Mouse (Mus musculus): ENCODE measurements around the gene Evx2. TPM values are rescaled to one million over a fixed set of nuclear protein-coding genes. Genes with fewer than 3 reads are reported as not detected.

The Evx2 gene
- polyA plus RNA-seq, 1 experiment from 2014 or later: 0.67 TPM

GRCm38 (mm10) chr2:74692808-74693431 is 33.6 kb upstream of the Evx2 start:
- Histone ChIP-seq H3K4me1 (replicated peaks) (peaks cover 41% of the 10 kb centered on the region), H3K27me3 (peaks cover 96% of the 10 kb centered on the region), H3K4me3 (peak overlapping the region; percentile 61), H3K9me3 (no peaks in the 10 kb centered on the region), H3K27ac (replicated peaks) (peak overlapping the region; percentile 79), H3K4me2 (peak overlapping the region; percentile 67), H3K36me3 (no peaks in the 10 kb centered on the region), H3K9ac (peak overlapping the region; percentile 96)
- 2% methylated on average over 20 of the region's 20 CpGs for WGBS
- ATAC-seq (ENCODE audit: low read depth): no peak

DNA sequence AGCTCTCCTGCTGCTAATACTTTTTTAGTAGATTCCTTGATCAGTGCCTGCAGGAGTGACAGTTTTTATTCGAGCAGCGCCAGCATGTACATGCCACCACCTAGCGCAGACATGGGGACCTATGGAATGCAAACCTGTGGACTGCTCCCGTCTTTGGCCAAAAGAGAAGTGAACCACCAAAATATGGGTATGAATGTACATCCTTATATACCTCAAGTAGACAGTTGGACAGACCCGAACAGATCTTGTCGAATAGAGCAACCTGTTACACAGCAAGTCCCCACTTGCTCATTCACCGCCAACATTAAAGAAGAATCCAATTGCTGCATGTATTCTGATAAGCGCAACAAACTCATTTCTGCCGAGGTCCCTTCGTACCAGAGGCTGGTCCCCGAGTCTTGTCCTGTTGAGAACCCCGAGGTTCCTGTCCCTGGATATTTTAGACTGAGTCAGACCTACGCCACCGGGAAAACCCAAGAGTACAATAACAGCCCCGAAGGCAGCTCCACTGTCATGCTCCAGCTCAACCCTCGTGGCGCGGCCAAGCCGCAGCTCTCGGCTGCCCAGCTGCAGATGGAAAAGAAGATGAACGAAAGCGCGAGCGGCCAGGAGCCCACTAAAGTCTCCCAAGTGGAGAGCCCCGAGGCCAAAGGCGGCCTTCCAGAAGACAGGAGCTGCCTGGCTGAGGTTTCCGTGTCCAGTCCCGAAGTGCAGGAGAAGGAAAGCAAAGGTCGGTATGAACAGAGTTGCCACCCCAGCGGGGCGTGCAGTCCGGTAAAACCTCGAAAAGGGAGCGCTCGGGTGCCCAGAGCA is 32.8 kb upstream of the Evx2 start:
- H3K36me3 ChIP-seq: no peaks in the 10 kb centered on the region
- peaks cover 97% of the 10 kb centered on the region for H3K27me3 ChIP-seq
- H3K9me3 ChIP-seq: no peaks in the 10 kb centered on the region
- H3K4me3 ChIP-seq: peak overlapping the region; percentile 61
- peak; percentile 33; the same call in 1 of the 2 replicates for ATAC-seq (ENCODE audit: low read depth)
- peak overlapping the region; percentile 67 for H3K4me2 ChIP-seq
- peak overlapping the region; percentile 96 for H3K9ac ChIP-seq
- WGBS: 2% methylated on average over 35 of the region's 35 CpGs
- H3K27ac ChIP-seq (replicated peaks): peak overlapping the region; percentile 79
- H3K4me1 ChIP-seq (replicated peaks): peaks cover 35% of the 10 kb centered on the region

GRCm38 (mm10) chr2:74691022-74691951 is 31.9 kb upstream of the Evx2 start, which contains the start of gene Hoxd10:
Gene Hoxd10, plus strand, starts transcription at chr2:74691924.
- no peaks in the 10 kb centered on the region for H3K9me3 ChIP-seq
- no peaks in the 10 kb centered on the region for H3K36me3 ChIP-seq
- under 1% methylated on average over 56 of the region's 56 CpGs for WGBS
- H3K9ac ChIP-seq: peak within 1 kb of the TSS; percentile 96
- peak within 1 kb of the TSS; percentile 61 for H3K4me3 ChIP-seq
- peak within 1 kb of the TSS; percentile 89 for H3K27ac ChIP-seq (replicated peaks)
- peaks cover 26% of the 10 kb centered on the region for H3K4me1 ChIP-seq (replicated peaks)
- peak; percentile 78 for ATAC-seq (ENCODE audit: low read depth)
- H3K27me3 ChIP-seq: peaks cover 97% of the 10 kb centered on the region
- peak within 1 kb of the TSS; percentile 67 for H3K4me2 ChIP-seq

DNA sequence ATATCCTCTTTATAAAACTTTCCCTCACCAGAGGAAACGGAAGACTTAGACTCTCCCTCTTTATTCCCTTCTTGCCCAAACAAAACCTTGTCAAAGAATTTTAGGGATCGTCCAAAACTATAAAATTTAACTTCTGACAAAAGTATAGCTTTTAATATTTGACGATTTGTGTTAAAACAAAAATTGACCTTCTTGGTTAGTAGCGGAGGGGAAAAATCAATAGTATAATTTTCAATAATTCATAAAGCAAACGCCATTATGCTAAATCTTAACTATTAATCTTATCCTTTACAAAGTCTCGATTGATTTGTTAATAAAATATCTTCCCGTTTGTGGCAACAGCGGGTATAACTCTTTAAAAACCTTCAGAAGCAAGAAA is 31.0 kb upstream of the Evx2 start:
- H3K36me3 ChIP-seq: no peaks in the 10 kb centered on the region
- H3K9ac ChIP-seq: peak overlapping the region; percentile 75
- peak overlapping the region; percentile 67 for H3K4me2 ChIP-seq
- no peaks in the 10 kb centered on the region for H3K9me3 ChIP-seq
- WGBS: 5% methylated on average over 8 of the region's 8 CpGs
- H3K27ac ChIP-seq (replicated peaks): peak overlapping the region; percentile 85
- peaks cover 95% of the 10 kb centered on the region for H3K27me3 ChIP-seq
- peaks cover 25% of the 10 kb centered on the region for H3K4me1 ChIP-seq (replicated peaks)
- peak overlapping the region; percentile 61 for H3K4me3 ChIP-seq
- ATAC-seq (ENCODE audit: low read depth): no peak

GRCm38 (mm10) chr2:74689574-74690337 is 30.4 kb upstream of the Evx2 start:
- Histone ChIP-seq H3K4me1 (replicated peaks) (peaks cover 25% of the 10 kb centered on the region), H3K4me2 (peak overlapping the region; percentile 54), H3K36me3 (no peaks in the 10 kb centered on the region), H3K27me3 (peaks cover 95% of the 10 kb centered on the region), H3K9ac (peak overlapping the region; percentile 73), H3K27ac (replicated peaks) (peak overlapping the region; percentile 85), H3K4me3 (peak overlapping the region; percentile 28), H3K9me3 (no peaks in the 10 kb centered on the region)
- no peak for ATAC-seq (ENCODE audit: low read depth)
- 1% methylated on average over 24 of the region's 24 CpGs for WGBS

- H3K27me3 ChIP-seq: peaks cover 95% of the 10 kb centered on the region
- H3K36me3 ChIP-seq: no peaks in the 10 kb centered on the region
- H3K4me1 ChIP-seq (replicated peaks): peaks cover 25% of the 10 kb centered on the region
- WGBS: 5% methylated on average over 12 of the region's 12 CpGs
- H3K4me3 ChIP-seq: peak overlapping the region; percentile 28
- H3K4me2 ChIP-seq: peak overlapping the region; percentile 54
- H3K9me3 ChIP-seq: no peaks in the 10 kb centered on the region
- no peak for ATAC-seq (ENCODE audit: low read depth)
- H3K9ac ChIP-seq: peak overlapping the region; percentile 73
- H3K27ac ChIP-seq (replicated peaks): peak overlapping the region; percentile 85
Observed at GRCm38 (mm10) chr2:74688795-74689573, 29.6 kb upstream of the Evx2 start.

DNA sequence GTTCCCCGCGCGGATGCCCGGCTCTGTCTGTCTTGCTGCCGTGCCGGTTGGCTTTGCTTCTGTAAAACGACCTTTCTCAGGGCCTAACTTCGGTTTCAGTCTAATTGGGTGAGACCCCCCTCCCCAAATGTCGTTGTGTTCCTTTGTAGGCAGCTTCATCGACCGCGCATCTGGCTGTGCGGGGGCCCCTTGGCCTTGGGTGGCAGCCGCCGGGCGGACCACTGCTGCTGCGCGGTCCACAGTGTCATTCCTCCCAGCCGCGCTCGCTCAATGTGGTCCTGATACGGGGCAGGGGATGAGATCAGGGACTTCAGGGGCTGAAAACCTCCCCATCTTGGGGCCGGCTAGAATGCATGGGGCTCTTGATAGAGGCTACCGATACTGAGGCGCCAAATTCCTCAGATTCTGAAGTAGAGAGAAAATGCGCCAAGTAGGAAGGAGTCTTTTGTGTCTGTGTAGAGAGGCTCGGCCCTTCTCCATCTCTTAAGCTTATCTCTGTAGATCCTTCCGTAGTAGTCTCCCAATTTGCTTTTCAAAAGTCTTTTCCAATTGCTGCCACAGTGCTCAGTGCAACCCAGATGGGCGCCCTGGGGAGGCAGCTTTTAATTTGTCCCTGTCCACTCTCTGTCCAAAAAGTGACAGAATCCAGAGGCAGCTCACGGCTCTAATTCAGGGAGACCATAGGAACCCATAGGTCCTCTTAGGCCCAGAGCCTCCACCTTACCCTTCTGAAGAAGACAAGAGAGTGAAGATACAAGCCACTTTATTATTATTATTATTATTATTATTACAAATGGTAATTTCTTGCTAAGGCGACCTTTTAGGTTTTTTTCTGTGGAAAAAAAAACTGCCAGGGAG is 28.6 kb upstream of the Evx2 start:
- WGBS: 1% methylated on average over 31 of the region's 31 CpGs
- Histone ChIP-seq H3K36me3 (no peaks in the 10 kb centered on the region), H3K4me2 (peak overlapping the region; percentile 54), H3K9ac (peak overlapping the region; percentile 73), H3K27ac (replicated peaks) (peak overlapping the region; percentile 71), H3K27me3 (peaks cover 95% of the 10 kb centered on the region), H3K4me3 (peak overlapping the region; percentile 33), H3K9me3 (no peaks in the 10 kb centered on the region), H3K4me1 (replicated peaks) (peaks cover 21% of the 10 kb centered on the region)
- ATAC-seq (ENCODE audit: low read depth): no peak

GRCm38 (mm10) chr2:74686988-74687697 is 27.8 kb upstream of the Evx2 start:
- no peak for ATAC-seq (ENCODE audit: low read depth)
- WGBS: under 1% methylated on average over 27 of the region's 27 CpGs
- H3K9ac ChIP-seq: peak overlapping the region; percentile 73
- peaks cover 21% of the 10 kb centered on the region for H3K4me1 ChIP-seq (replicated peaks)
- H3K4me3 ChIP-seq: peak overlapping the region; percentile 33
- H3K36me3 ChIP-seq: no peaks in the 10 kb centered on the region
- peak overlapping the region; percentile 71 for H3K27ac ChIP-seq (replicated peaks)
- peak overlapping the region; percentile 54 for H3K4me2 ChIP-seq
- H3K9me3 ChIP-seq: no peaks in the 10 kb centered on the region
- peaks cover 93% of the 10 kb centered on the region for H3K27me3 ChIP-seq

GRCm38 (mm10) chr2:74686301-74686987 is 27.1 kb upstream of the Evx2 start:
- Histone ChIP-seq H3K9me3 (no peaks in the 10 kb centered on the region), H3K4me1 (replicated peaks) (peaks cover 19% of the 10 kb centered on the region), H3K36me3 (no peaks in the 10 kb centered on the region), H3K4me2 (peak overlapping the region; percentile 54), H3K9ac (peak overlapping the region; percentile 73), H3K4me3 (peak overlapping the region; percentile 33), H3K27me3 (peaks cover 93% of the 10 kb centered on the region), H3K27ac (replicated peaks) (peak overlapping the region; percentile 71; the same call in 1 of the 2 replicates)
- no peak for ATAC-seq (ENCODE audit: low read depth)
- 4% methylated on average over 17 of the region's 17 CpGs for WGBS
